ENCODE assay signal across 8 mouse cellular contexts in the genomic region with DNA sequence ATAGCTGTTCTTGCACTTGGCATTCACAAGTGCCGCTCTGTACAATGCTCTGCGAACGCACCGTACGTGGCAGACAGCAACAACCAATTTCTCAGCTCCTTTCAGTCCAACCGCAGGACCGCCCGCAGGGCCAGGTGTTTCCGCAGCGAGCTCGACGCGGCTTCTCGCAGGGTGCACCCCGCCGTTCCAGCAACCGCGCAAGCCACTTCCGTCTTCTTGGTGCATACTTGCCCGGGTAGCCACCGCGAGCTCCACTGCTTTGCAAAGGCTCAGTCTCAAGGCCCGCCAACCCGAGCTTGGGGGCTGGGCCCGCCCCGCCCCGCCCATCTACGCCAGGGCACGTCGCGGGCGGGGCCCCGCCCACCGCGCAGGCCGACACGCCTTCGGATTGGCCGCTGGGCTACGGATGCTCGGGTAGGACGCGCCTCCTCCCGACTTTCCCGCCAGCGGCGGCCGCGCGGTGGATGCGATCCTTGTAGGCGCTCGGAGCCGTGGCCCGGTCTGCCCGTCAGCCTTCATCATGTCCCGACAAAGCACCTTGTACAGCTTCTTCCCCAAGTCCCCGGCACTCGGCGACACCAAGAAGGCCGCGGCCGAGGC. TPM values are rescaled to one million over a fixed set of nuclear protein-coding genes. Genes with fewer than 3 reads are reported as not detected.
DNase-seq lines count a peak whose midpoint lies in the region; ATAC-seq lines count a peak whose summit lies in the region.

A gene (plus strand): TSS at position 434 of the 600 bp plus-strand sequence.

- no peaks in the 10 kb centered on the region for H3K36me3 ChIP-seq in hindbrain, embryonic 16.5 days (ENCODE audit: control insufficient read depth, insufficient read depth, low read length)
- H3K36me3 ChIP-seq in macrophage (ENCODE audit: inconsistent target), result no peaks in the 10 kb centered on the region

- ATAC-seq in hindbrain, embryonic 16.5 days, result peak; percentile 99

- H3K9ac ChIP-seq in hindbrain, embryonic 16.5 days (ENCODE audit: low read depth, low read length), result peak within 1 kb of the TSS; percentile 96

- H3K27ac ChIP-seq in hindbrain, embryonic 16.5 days (ENCODE audit: low read depth, low read length), result peak within 1 kb of the TSS; percentile 88
- peak within 1 kb of the TSS; percentile 58 for H3K27ac ChIP-seq in macrophage

- WGBS in hindbrain, embryonic 16.5 days, result under 1% methylated on average over 51 of the region's 63 CpGs
- WGBS in macrophage (ENCODE audit: missing documents), result under 1% methylated on average over 63 of the region's 63 CpGs

- peak; percentile 96 for DNase-seq in R1 (ENCODE audit: low read depth, low spot score)
- DNase-seq in cerebellum, postnatal 25 days, result peak; percentile 90 to 96
- peak; percentile 81 to 84 for DNase-seq in frontal cortex, postnatal 36 days (ENCODE audit: low spot score in 2 of 2)
- peak; percentile 82 to 84 for DNase-seq in left cerebral cortex, adult 18-20 months (ENCODE audit: low spot score in 2 of 2)
- DNase-seq in right cerebral cortex, adult 18-20 months, result peak; percentile 85
- peak; percentile 43 for DNase-seq in urinary bladder, postnatal 10 days (ENCODE audit: low spot score)

- peak within 1 kb of the TSS; percentile 99 for H3K4me3 ChIP-seq in hindbrain, embryonic 16.5 days (ENCODE audit: low read length)
- peak within 1 kb of the TSS; percentile 54 for H3K4me3 ChIP-seq in macrophage (ENCODE audit: inconsistent target)

- peak within 1 kb of the TSS; percentile 83 for H3K4me2 ChIP-seq in hindbrain, embryonic 16.5 days (ENCODE audit: low read length)

- peaks cover 37% of the 10 kb centered on the region for H3K79me2 ChIP-seq in macrophage (ENCODE audit: inconsistent target)

- peaks cover 13% of the 10 kb centered on the region for H3K4me1 ChIP-seq in hindbrain, embryonic 16.5 days (ENCODE audit: control insufficient read depth, insufficient read depth, low read depth, low read length)

- H3K27me3 ChIP-seq in hindbrain, embryonic 16.5 days (replicated peaks; ENCODE audit: control insufficient read depth, insufficient read depth, low read length), result no peaks in the 10 kb centered on the region

- no peaks in the 10 kb centered on the region for H3K9me3 ChIP-seq in hindbrain, embryonic 16.5 days (ENCODE audit: control insufficient read depth, low read length)

RNA-seq across cellular contexts. Expression of the gene that starts here (rescaled TPM):
- polyA plus RNA-seq in hindbrain, embryonic 16.5 days (2015; fragmentation: Nextera tagmentation; extraction: Ambion mirVana), result 26.7 and 30.4 TPM in 2 replicates
- total RNA-seq in left cerebral cortex, adult 18-20 months (2021), result 10 to 100 TPM; 15.8 to 16.8 TPM
- total RNA-seq in macrophage (2018; cell fraction: chromatin; rRNA removed), result 10 to 100 TPM in 12 of 26 experiments, 1 to 10 TPM in 14; 2.4 to 21.7 (median 9.3) TPM
- total RNA-seq in macrophage (2018; cell fraction: cytosol; rRNA removed), result 10 to 100 TPM in 7 of 26 experiments, 1 to 10 TPM in 19; 3.0 to 13.0 (median 7.8) TPM
- 10 to 100 TPM in 11 of 26 experiments, 1 to 10 TPM in 15; 3.3 to 38.5 (median 8.2) TPM for total RNA-seq in macrophage (2018; cell fraction: nucleus; rRNA removed)
- 7.4 to 22.5 TPM (median 14.2 TPM) in 3 replicates for polyA plus RNA-seq in macrophage (2018)

Comparison
In these comparisons a context has a peak if more than half of its experiments do, and no peak if none do; other contexts are left out.
1. Peak in every context shown above with its lines: DNase-seq, ATAC-seq, H3K4me3 ChIP-seq and H3K27ac ChIP-seq.
2. DNase-seq: peak in every context shown above with its lines; median percentile 96 in R1; 93 in cerebellum, postnatal 25 days; 85 in right cerebral cortex, adult 18-20 months; 83 in left cerebral cortex, adult 18-20 months; 82 in frontal cortex, postnatal 36 days; 43 in urinary bladder, postnatal 10 days.